Mouse (Mus musculus) CH12.LX (cell line): ENCODE results near the gene Gm45713. TPM values are rescaled to one million over a fixed set of nuclear protein-coding genes. Genes with fewer than 3 reads are reported as not detected.

Experiments
- DNase-seq: peaks from one replicate; pipeline ENCODE4 v3.0.0-alpha.2; 2013; ENCODE audit errors: extremely low read depth
- H3K27ac ChIP-seq: 2 replicates; pipeline ENCODE4 v1.5.1; 2012; ENCODE audit warnings: low read depth, mild to moderate bottlenecking, control low read depth, moderate library complexity; ENCODE audit not compliant: insufficient read depth
- H3K27me3 ChIP-seq: replicated peaks from 2 replicates; pipeline ENCODE3; 2012; ENCODE audit warnings: inconsistent platforms
- H3K36me3 ChIP-seq, 2 experiments: replicated peaks in 1 of 2; 2 replicates each; pipeline versions ENCODE3 to v1.6.1; 2012; ENCODE audit warnings: inconsistent platforms in 1 of 2, low read length in 1 of 2, mild to moderate bottlenecking in 1 of 2, mixed read lengths in 1 of 2, moderate library complexity in 1 of 2; ENCODE audit not compliant: control insufficient read depth in 1 of 2, insufficient read depth in 1 of 2
- H3K4me1 ChIP-seq, 2 experiments: 2 replicates each; pipeline ENCODE4 v1.6.1; 2012; ENCODE audit warnings: inconsistent platforms in 1 of 2, moderate library complexity in 1 of 2; ENCODE audit not compliant: insufficient read depth in 2 of 2, control insufficient read depth in 1 of 2
- H3K4me2 ChIP-seq: 2 replicates; pipeline ENCODE4 v1.6.1; 2012; ENCODE audit warnings: low read depth, mild to moderate bottlenecking, control low read depth; ENCODE audit not compliant: poor library complexity, insufficient read depth, severe bottlenecking
- H3K4me3 ChIP-seq, 3 experiments: fragments of 150-350 bp in 1 of 3; sonication (generic) in 1 of 3; replicated peaks in 1 of 3; 2 replicates each; pipeline versions ENCODE3 to v1.5.1; 2011 to 2012; ENCODE audit warnings: low read depth in 2 of 3, low read length in 2 of 3, mild to moderate bottlenecking in 2 of 3, moderate library complexity in 2 of 3, control low read depth in 1 of 3, improper control_type of control experiment in 1 of 3, inconsistent platforms in 1 of 3, mixed read lengths in 1 of 3; ENCODE audit not compliant: poor library complexity in 1 of 3
- H3K79me2 ChIP-seq: replicated peaks from 2 replicates; pipeline ENCODE4 v1.6.1; 2012; ENCODE audit warnings: mild to moderate bottlenecking, moderate library complexity; ENCODE audit not compliant: control insufficient read depth, poor library complexity, insufficient read depth, severe bottlenecking; ENCODE audit errors: extremely low read depth
- H3K9ac ChIP-seq: 2 replicates; pipeline ENCODE4 v1.6.1; 2012; ENCODE audit warnings: low read depth, mild to moderate bottlenecking, control low read depth, moderate library complexity; ENCODE audit not compliant: insufficient read depth
- H3K9me3 ChIP-seq: replicated peaks from 2 replicates; pipeline ENCODE3; 2012; ENCODE audit warnings: low read length, inconsistent platforms, mixed read lengths
- BHLHE40 ChIP-seq: IDR thresholded peaks from 2 replicates; pipeline ENCODE4 v1.6.1; 2011; ENCODE audit warnings: mild to moderate bottlenecking, low read depth, low read length, improper control_type of control experiment
- CHD2 ChIP-seq: IDR thresholded peaks from 2 replicates; pipeline ENCODE4 v1.6.1; 2011; ENCODE audit warnings: low read length, improper control_type of control experiment
- ETS1 ChIP-seq: conservative IDR thresholded peaks from 2 replicates; pipeline ENCODE4 v1.6.1; 2012; ENCODE audit warnings: low read depth, mild to moderate bottlenecking, inconsistent platforms, low read length, improper control_type of control experiment, moderate library complexity
- GABPA ChIP-seq: IDR thresholded peaks from 2 replicates; pipeline ENCODE4 v1.6.1; 2012; ENCODE audit warnings: low read depth, low read length, improper control_type of control experiment, inconsistent platforms; ENCODE audit not compliant: insufficient replicate concordance
- KAT2A ChIP-seq: IDR thresholded peaks from 2 replicates; pipeline ENCODE4 v1.6.1; 2012; ENCODE audit warnings: low read length, improper control_type of control experiment, inconsistent platforms; ENCODE audit not compliant: insufficient replicate concordance
- MAFK ChIP-seq: IDR thresholded peaks from 2 replicates; pipeline ENCODE4 v1.6.1; 2011; ENCODE audit warnings: low read length, improper control_type of control experiment; ENCODE audit not compliant: insufficient replicate concordance
- NELFE ChIP-seq: IDR thresholded peaks from 2 replicates; pipeline ENCODE4 v1.6.1; 2011; ENCODE audit warnings: low read depth, low read length, improper control_type of control experiment
- POLR2AphosphoS2 ChIP-seq: IDR thresholded peaks from 2 replicates; pipeline ENCODE4 v1.6.1; 2011; ENCODE audit warnings: low read depth, low read length, improper control_type of control experiment
- SIN3A ChIP-seq: IDR thresholded peaks from 2 replicates; pipeline ENCODE4 v1.6.1; 2012; ENCODE audit warnings: low read length, improper control_type of control experiment, inconsistent platforms
- SMC3 ChIP-seq: IDR thresholded peaks from 2 replicates; pipeline ENCODE4 v1.6.1; 2011; ENCODE audit warnings: low read depth, low read length, improper control_type of control experiment
- TCF12 ChIP-seq: IDR thresholded peaks from 2 replicates; pipeline ENCODE4 v1.6.1; 2014; ENCODE audit warnings: low read depth, mild to moderate bottlenecking, inconsistent platforms, low read length, improper control_type of control experiment
- USF1 ChIP-seq: IDR thresholded peaks from 2 replicates; pipeline ENCODE4 v1.6.1; 2014; ENCODE audit warnings: low read depth, mild to moderate bottlenecking, inconsistent platforms, low read length, improper control_type of control experiment
- USF2 ChIP-seq: conservative IDR thresholded peaks from 2 replicates; pipeline ENCODE4 v1.6.1; 2011; ENCODE audit warnings: low read depth, low read length, improper control_type of control experiment
- ZC3H11A ChIP-seq: IDR thresholded peaks from 2 replicates; pipeline ENCODE4 v1.6.1; 2012; ENCODE audit warnings: low read depth, mild to moderate bottlenecking, inconsistent platforms, low read length, improper control_type of control experiment
- ZKSCAN1 ChIP-seq: IDR thresholded peaks from 2 replicates; pipeline ENCODE4 v1.6.1; 2012; ENCODE audit warnings: low read depth, inconsistent platforms, low read length, improper control_type of control experiment, borderline replicate concordance
- dilution Hi-C: fragments of 300-500 bp; cut with MboI; formaldehyde crosslinking; loops from 2 replicates; pipeline ENCODE4 v1.14.3; 2020; ENCODE audit warnings: low sequenced_read_pairs; ENCODE audit not compliant: extremely low pct_unique_long_range_greater_than_20kb, extremely low pct_ligation_motif_present
- in situ Hi-C: fragments of 300-500 bp; cut with MboI; formaldehyde crosslinking; loops from 3 replicates; pipeline ENCODE4 v1.14.3; 2019; ENCODE audit warnings: low sequenced_read_pairs, low pct_ligation_motif_present, low pct_unique_long_range_greater_than_20kb, mixed read lengths
- polyA plus RNA-seq: library from polyadenylated mRNA; unstranded; fragments of >175 nt; gene quantifications from 2 replicates; pipeline ENCODE4 v1.2.1, GENCODE M21; 2012; ENCODE audit warnings: low read depth; ENCODE audit not compliant: insufficient read length
- total RNA-seq, 2 experiments: library from RNA; depleted of rRNA; stranded (reverse); fragments of 300-350 nt in 1 of 2; fragments of >200 nt in 1 of 2; gene quantifications; 2 replicates each; pipeline ENCODE4 v1.2.3; 2012 to 2014

The Gm45713 gene
- total and polyA plus RNA-seq, 3 experiments = 2.2 TPM; not detected in 2

GRCm38 (mm10) chr7:45129776-45130512 lies 6.1 kb downstream of the Gm45713 start:
- Histone ChIP-seq H3K79me2 (peaks cover 29% of the 10 kb centered on the region), H3K27me3 (no peaks in the 10 kb centered on the region)
- in situ Hi-C loops = loop anchor here (5.0 kb wide), 1 partner anchor 48 kb away; no protein-coding TSS in a partner anchor
- TF ChIP-seq POLR2AphosphoS2 (no peak), MAFK (no peak), CHD2 (no peak), KAT2A (no peak), ZC3H11A (no peak), ZKSCAN1 (no peak), NELFE (no peak), SMC3 (no peak), GABPA (no peak), TCF12 (no peak), USF1 (no peak), ETS1 (no peak), USF2 (no peak), BHLHE40 (no peak)
- TF ChIP-seq, all 38 proteins: peak for 0
- peak overlapping the region; percentile 53 for H3K4me2 ChIP-seq
- dilution Hi-C loops = no loop called here
- H3K4me3 ChIP-seq = peak overlapping the region in 2 of 3 experiments; percentile 63 to 93
- DNase-seq = no peak
- peaks cover 21 to 53% of the 10 kb centered on the region in 2 experiments for H3K36me3 ChIP-seq
- peaks cover 7 to 24% of the 10 kb centered on the region in 2 experiments; a peak in 3 of 4 replicates for H3K4me1 ChIP-seq
- H3K9ac ChIP-seq = peak overlapping the region; percentile 77
- H3K9me3 ChIP-seq = peaks cover 3% of the 10 kb centered on the region
- H3K27ac ChIP-seq = no peak overlapping the region

GRCm38 (mm10) chr7:45129318-45129717 lies 6.7 kb downstream of the Gm45713 start:
- Histone ChIP-seq H3K4me2 (peak overlapping the region; percentile 53), H3K4me1 (peaks cover 8 to 22% of the 10 kb centered on the region in 2 experiments), H3K79me2 (peaks cover 29% of the 10 kb centered on the region), H3K9me3 (peaks cover 3% of the 10 kb centered on the region), H3K27me3 (no peaks in the 10 kb centered on the region), H3K4me3 (peak overlapping the region; percentile 63 to 93 (median 66)), H3K9ac (peak overlapping the region; percentile 77), H3K27ac (peak overlapping the region; percentile 63), H3K36me3 (peaks cover 21 to 55% of the 10 kb centered on the region in 2 experiments)
- DNase-seq = no peak
- dilution Hi-C loops = no loop called here
- in situ Hi-C loops = loop anchor here (5.0 kb wide), 1 partner anchor 47 kb away; no protein-coding TSS in a partner anchor
- TF ChIP-seq SIN3A (peak; percentile 17; the same call in 1 of the 2 replicates), GABPA (no peak)
